Mouse (Mus musculus): ENCODE measurements around the gene Naa10.

- TF ChIP-seq POLR2A (IDR thresholded peaks at IDR 0.05; ENCODE audit: low read depth, low read length) = no peak
- no peak for TF ChIP-seq CTCF (IDR thresholded peaks at IDR 0.05; ENCODE audit: borderline replicate concordance, insufficient read depth, low read length)
Measured at GRCm38 (mm10) chrX:73910451-73910850, 11.3 kb downstream of the Naa10 start.
